Mouse (Mus musculus): Measurements from ENCODE around the gene Ints13.

DNA sequence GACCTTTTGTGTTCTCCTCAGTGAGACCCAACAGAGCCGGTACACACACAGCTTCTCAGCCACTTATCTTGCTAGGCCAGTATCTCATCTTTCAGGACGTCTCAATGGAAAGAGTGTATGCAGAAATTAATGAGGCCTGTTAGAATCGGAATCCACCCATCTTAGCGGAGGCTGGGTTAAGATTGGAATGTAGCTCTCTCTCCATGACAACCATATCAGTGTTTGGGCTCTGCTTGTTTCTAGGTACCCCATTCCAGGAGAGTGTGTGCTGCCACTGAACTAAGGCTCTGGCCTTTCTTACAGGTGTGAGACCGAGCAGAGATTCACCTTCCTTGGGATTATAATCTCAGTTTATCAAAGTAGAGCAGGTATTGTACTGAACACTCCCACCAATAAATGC, 63.7 kb downstream of the Ints13 start:
- TF ChIP-seq CTCF (IDR thresholded peaks at IDR 0.05; ENCODE audit: extremely low read depth, insufficient read depth, low read length) (no peak), POLR2A (IDR thresholded peaks at IDR 0.05; ENCODE audit: extremely low read depth, insufficient read depth, low read length) (no peak)

All from cortical plate, adult 2 months (tissue).